Mouse (Mus musculus): ENCODE results near the gene Zpbp. TPM values are rescaled to one million over a fixed set of nuclear protein-coding genes. Genes with fewer than 3 reads are reported as not detected.

Gene Zpbp
- polyA plus RNA-seq, 1 experiment from 2014 or later = 0.51 TPM

DNA sequence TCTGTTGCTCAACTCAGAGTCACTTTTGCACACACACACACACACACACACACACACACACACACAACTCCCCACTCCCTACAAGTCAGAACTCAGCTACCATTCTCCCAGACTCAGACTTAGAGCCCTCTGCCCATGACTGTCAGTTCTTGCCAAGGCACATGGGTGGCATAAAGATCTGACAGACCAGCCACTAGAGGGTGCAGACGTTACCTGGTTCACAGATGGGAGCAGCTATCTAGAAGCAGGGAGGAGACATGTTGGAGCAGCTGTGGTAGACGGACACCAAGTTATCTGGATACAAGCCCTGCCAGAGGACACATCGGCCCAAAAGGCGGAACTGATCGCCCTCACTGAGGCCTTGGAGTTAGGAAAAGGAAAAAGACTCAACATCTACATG lies 67.5 kb downstream of the Zpbp start:
- H3K4me2 ChIP-seq (replicated peaks) = no peak overlapping the region
- H3K27me3 ChIP-seq = no peaks in the 10 kb centered on the region
- no peaks in the 10 kb centered on the region for H3K36me3 ChIP-seq
- H3K27ac ChIP-seq (replicated peaks) = no peak overlapping the region
- no peaks in the 10 kb centered on the region for H3K4me1 ChIP-seq
- no peaks in the 10 kb centered on the region for H3K9me3 ChIP-seq
- 81% methylated on average over 5 of the region's 5 CpGs for whole genome bisulfite sequencing
- no peak for ATAC-seq (replicated peaks)
- H3K9ac ChIP-seq (replicated peaks) = no peak overlapping the region
- H3K4me3 ChIP-seq = no peak overlapping the region

DNA sequence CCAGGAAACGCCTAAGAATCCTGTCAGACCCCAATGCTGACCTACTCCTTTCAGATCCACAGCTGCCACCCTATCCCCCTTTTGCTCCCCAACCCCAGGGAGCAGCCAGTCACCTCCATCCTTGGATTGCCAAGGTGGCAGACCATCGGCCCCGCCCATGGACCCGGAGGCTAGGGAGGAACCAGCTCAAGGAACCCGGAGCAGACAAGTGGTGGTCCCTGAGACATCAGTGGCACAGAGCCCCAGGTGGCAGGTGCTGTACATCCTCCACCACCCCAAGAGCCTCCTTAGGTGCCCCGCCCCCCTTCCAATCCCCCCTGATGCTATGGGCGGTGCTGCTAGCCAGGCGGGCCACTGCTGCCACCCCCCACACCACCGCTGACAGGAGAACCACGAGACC lies 69.0 kb downstream of the Zpbp start:
- WGBS = 90% methylated on average over 10 of the region's 10 CpGs
- no peak overlapping the region for H3K27ac ChIP-seq (replicated peaks)
- no peak for ATAC-seq (replicated peaks)
- H3K9me3 ChIP-seq = no peaks in the 10 kb centered on the region
- no peak overlapping the region for H3K9ac ChIP-seq (replicated peaks)
- H3K4me2 ChIP-seq (replicated peaks) = no peak overlapping the region
- H3K4me1 ChIP-seq = no peaks in the 10 kb centered on the region
- no peaks in the 10 kb centered on the region for H3K27me3 ChIP-seq
- no peak overlapping the region for H3K4me3 ChIP-seq
- no peaks in the 10 kb centered on the region for H3K36me3 ChIP-seq

DNA sequence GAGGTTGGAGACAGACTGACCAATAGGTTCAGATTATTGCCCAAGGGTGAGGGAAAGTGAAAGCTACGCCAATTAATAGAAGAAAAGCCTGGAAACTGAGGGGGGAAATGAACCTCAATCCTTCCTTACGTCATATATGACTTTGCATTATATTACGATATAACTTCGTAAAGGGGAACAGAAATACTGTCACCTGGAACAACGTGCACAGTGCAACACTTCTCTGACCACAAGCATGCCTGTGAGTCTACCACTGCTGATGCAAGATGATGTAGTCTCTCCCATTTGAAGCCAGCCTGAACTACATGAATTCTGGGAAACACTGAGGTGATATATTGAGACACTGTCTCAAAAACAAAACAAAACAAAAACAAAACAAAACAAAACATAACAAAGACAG lies 90.9 kb downstream of the Zpbp start:
- no peak overlapping the region for H3K9ac ChIP-seq (replicated peaks)
- 87% methylated on average over 5 of the region's 5 CpGs for WGBS

DNA sequence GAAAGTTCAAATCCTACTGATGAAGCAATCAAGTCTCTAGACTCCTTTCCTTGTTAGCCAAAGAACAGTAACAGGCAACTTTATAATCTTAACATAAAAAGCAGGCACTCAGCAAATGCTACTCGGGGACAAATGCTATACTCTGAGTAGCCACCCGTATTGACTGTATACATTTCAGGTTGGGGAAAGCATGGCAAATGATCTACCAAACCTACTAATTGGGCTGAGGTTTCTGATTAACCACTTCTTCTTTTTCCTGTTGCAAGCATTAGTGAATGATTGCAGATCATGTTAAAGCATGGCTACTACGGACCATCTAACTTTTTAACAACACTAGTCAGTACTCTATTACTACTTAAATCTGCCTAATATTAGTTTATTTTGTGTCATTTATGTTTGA lies 178.7 kb downstream of the Zpbp start:
- Histone ChIP-seq H3K27me3 (no peaks in the 10 kb centered on the region), H3K9ac (replicated peaks) (no peak overlapping the region), H3K4me3 (no peak overlapping the region), H3K4me2 (replicated peaks) (no peak overlapping the region), H3K4me1 (no peaks in the 10 kb centered on the region), H3K36me3 (no peaks in the 10 kb centered on the region), H3K27ac (replicated peaks) (no peak overlapping the region), H3K9me3 (no peaks in the 10 kb centered on the region)
- ATAC-seq (replicated peaks) = no peak
- WGBS = 88% methylated on average over 3 of the region's 3 CpGs

More for the DNA sequence above, 90.9 kb downstream of the Zpbp start:
- no peak for ATAC-seq (replicated peaks)
- no peak overlapping the region for H3K4me3 ChIP-seq
- no peaks in the 10 kb centered on the region for H3K36me3 ChIP-seq
- H3K9me3 ChIP-seq = no peaks in the 10 kb centered on the region
- no peak overlapping the region for H3K27ac ChIP-seq (replicated peaks)
- H3K4me2 ChIP-seq (replicated peaks) = no peak overlapping the region
- no peaks in the 10 kb centered on the region for H3K4me1 ChIP-seq
- H3K27me3 ChIP-seq = no peaks in the 10 kb centered on the region

DNA sequence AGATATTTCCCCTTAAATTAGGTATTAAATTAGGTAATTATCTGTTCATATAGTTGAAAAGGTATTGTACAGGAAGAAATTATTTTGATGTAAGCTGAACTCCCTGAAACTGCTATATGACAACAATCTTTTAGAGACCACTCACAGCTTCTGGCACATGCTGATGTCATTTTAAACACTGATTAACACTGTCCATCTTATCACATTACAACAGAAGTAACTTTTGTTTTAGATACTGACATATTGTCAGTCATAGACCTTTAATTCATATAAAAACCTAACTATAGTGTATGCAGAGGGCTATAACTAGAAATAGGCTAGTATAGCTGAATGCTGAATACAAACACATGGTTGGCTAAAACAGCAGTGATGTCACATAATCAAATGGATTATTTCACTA lies 182.1 kb downstream of the Zpbp start:
- no peaks in the 10 kb centered on the region for H3K4me1 ChIP-seq

DNA sequence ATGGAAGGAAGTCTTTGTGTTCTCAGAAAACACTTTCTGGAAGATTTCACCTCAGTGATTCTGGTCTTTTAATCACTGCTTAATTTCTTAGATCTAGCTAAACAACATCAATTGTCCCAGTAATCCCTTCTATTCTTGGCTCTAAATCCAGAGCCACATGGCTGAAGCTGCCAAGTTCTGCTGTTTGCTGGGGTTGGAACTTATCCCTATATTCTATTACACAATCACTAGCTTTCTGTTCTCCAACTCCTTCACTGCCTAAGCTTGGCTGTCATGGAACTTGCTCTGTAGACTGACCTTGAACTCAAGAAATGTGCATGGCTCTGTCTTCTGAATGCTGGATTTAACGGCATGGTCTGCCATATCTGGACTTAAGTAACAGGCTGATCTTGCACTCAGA lies 204.9 kb downstream of the Zpbp start:
- H3K4me1 ChIP-seq = no peaks in the 10 kb centered on the region
- no peak overlapping the region for H3K27ac ChIP-seq (replicated peaks)
- no peak overlapping the region for H3K9ac ChIP-seq (replicated peaks)
- no peaks in the 10 kb centered on the region for H3K9me3 ChIP-seq
- no peaks in the 10 kb centered on the region for H3K36me3 ChIP-seq
- no peak for ATAC-seq (replicated peaks)
- 86% methylated on average over 1 of the region's 1 CpGs for WGBS
- no peak overlapping the region for H3K4me2 ChIP-seq (replicated peaks)
- H3K27me3 ChIP-seq = no peaks in the 10 kb centered on the region
- no peak overlapping the region for H3K4me3 ChIP-seq

More for the DNA sequence above, 182.1 kb downstream of the Zpbp start:
- Histone ChIP-seq H3K4me2 (replicated peaks) (no peak overlapping the region), H3K27me3 (no peaks in the 10 kb centered on the region), H3K36me3 (no peaks in the 10 kb centered on the region), H3K4me3 (no peak overlapping the region), H3K9me3 (no peaks in the 10 kb centered on the region), H3K9ac (replicated peaks) (no peak overlapping the region), H3K27ac (replicated peaks) (no peak overlapping the region)
- no peak for ATAC-seq (replicated peaks)

DNA sequence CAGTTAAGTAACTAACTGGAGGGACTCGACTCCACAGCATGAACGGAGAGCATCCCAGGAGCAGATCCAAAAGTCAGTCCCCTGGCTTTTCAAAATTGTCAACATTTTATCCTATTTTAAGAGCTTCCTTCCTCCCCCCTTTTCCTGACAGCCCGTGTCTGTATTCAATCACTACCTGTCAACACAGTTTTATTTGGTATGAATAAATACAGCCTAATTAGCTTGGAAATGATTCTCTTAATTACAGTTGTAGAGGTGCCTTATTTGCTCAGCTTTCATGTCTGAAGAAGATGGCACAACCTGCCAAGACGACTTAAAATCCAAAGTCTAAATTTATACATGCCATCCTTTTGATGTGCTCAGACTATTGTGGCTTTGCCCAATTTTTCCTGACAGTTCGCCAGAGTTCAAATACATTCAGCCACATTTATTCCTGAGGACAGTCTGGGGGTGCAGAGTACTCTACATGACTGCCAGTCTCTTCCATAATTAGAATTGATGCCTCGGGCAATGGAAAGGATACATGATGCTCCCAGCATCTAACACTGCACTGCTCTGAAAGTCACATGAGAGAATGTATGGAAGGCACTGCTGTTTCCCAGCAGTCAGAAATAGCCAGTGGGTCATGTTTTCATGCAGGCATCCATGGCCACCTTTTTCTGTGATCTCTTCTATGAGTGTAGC lies 219.4 kb downstream of the Zpbp start:
- Histone ChIP-seq H3K27me3 (no peaks in the 10 kb centered on the region), H3K36me3 (no peaks in the 10 kb centered on the region), H3K27ac (replicated peaks) (no peak overlapping the region), H3K4me2 (replicated peaks) (no peak overlapping the region), H3K4me1 (peaks cover 9% of the 10 kb centered on the region; the same call in 1 of the 2 replicates), H3K9ac (replicated peaks) (no peak overlapping the region), H3K4me3 (no peak overlapping the region), H3K9me3 (no peaks in the 10 kb centered on the region)
- WGBS = 39% methylated on average over 6 of the region's 6 CpGs
- ATAC-seq (replicated peaks) = peak; percentile 74

DNA sequence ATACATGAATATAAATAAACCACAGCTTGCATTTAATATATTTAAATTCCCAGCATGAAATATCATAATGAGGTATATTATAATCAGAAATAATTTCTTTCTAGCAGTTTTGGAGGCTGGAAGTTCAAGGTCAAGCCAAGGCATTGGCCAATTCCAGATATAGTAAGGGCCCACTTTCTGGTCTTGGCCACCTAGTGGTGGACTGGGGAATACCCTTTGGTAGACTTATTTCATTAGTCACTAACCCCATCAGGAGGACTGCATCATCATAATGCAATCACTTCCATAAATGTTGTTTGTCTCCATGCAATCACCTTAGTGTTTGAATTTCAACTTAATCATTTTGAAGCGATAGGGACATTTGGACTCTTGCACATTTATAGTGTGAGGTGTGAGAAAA lies 222.9 kb downstream of the Zpbp start:
- ATAC-seq (replicated peaks) = no peak
- Histone ChIP-seq H3K9ac (replicated peaks) (no peak overlapping the region), H3K27ac (replicated peaks) (no peak overlapping the region), H3K4me1 (peaks cover 9% of the 10 kb centered on the region; the same call in 1 of the 2 replicates), H3K36me3 (no peaks in the 10 kb centered on the region), H3K4me3 (no peak overlapping the region), H3K9me3 (no peaks in the 10 kb centered on the region), H3K4me2 (replicated peaks) (no peak overlapping the region), H3K27me3 (no peaks in the 10 kb centered on the region)
- 81% methylated on average over 1 of the region's 1 CpGs for WGBS

Other genes with a start within 250 kb of the Zpbp start
- gene Spata48, start 314 bp downstream of the Zpbp start, polyA plus RNA-seq (2015; fragmentation: Nextera tagmentation; extraction: Ambion mirVana) = 0.43 and 1.2 TPM in 2 replicates
- not detected in 2 replicates for gene 4930512M02Rik, start 165.4 kb upstream of the Zpbp start, polyA plus RNA-seq (2015; fragmentation: Nextera tagmentation; extraction: Ambion mirVana)
- 2.4 and 2.8 TPM in 2 replicates for gene Ikzf1, start 222.6 kb upstream of the Zpbp start, polyA plus RNA-seq (2015; fragmentation: Nextera tagmentation; extraction: Ambion mirVana)